Mouse (Mus musculus) stomach, adult 2 months (tissue): ENCODE data around the gene Pla2g16. TPM values are rescaled to one million over a fixed set of nuclear protein-coding genes. Genes with fewer than 3 reads are reported as not detected.

Experiments used
- polyA plus RNA-seq: library from polyadenylated mRNA; depleted of rRNA; stranded (reverse); fragments of >200 nt; gene quantifications from 2 replicates; pipeline ENCODE4 v1.2.3, GENCODE M21; 2012; rRNA removed

The Pla2g16 gene
- polyA plus RNA-seq, result 5.0 and 5.6 TPM in 2 replicates

DNA sequence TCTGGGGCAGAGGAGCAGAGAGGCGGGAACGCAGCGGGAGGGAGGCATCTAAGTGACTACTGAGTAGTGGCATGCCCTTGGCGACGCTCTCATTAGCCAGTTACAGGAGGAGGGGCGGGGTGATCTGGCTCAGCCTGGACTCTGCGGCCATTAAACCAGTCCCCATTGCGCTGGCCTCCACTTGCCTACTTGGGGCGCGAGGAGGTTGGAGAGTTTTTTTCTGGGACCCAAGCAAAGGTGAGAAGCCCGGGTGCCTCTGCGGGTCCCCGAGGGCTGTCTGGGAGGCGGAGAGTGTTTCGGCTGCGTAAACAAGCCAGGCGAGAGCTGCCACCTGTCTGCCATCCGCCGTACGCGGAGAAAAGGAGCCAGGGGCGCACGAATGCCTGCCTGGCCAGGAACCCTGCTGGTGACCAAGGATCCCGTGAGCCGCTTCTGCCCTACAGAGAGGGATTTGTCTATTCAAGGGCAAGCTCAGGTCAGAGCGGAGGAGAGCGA is at the start of gene Pla2g16:
Gene Pla2g16 (plus strand): TSS at position 132 of the 495 bp plus-strand sequence.

DNA sequence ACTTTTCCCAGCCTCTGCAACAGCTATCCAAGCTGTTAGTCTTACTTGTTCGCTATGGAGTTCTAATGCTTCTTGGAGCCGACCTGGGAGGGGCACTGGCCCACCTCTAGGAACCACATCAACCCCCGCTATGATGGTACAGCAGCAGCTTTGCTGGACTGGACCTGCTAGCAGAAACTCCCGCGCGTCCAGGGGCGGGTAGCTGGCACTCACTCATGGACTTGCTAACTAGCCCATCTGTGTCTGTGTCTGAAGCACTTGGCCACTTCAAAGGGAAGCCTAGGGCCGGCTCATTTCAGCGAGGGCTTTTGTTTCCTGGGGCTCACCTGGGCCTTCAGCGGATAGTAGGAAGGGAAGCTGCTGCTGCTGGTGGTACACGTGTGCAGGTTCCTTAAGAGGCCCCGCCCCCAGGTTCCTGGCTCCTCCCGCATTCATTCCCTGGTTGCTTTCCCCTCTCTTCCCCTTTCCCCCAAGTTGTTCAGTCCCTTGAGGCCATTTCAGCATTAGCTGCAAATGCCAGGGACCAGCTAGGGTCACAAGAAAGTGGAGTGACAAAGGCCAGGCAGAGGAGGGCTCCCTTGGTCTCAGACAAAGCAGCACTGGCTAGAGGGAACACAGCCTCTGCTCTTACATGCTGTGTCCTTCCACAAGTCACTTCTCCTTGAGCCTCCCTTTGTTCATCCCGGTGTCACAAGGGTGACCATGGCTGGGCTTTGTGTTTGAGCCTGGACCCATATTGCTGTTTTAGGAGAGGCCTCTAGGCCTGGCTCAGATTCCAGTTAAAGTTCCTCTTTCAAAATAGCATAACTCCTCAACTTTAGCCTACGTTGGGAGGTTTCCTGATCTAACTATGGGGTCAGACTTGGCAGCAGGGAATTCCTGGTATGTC is 49.8 kb downstream of the Pla2g16 start, which contains the start of gene Lgals12:
Gene Lgals12 (minus strand): TSS at position 393 of the 889 bp plus-strand sequence.

GRCm38 (mm10) chr19:7611942-7612757 is 54.9 kb downstream of the Pla2g16 start, which contains the start of gene Hrasls5:
TSS of gene Hrasls5 (plus strand) at chr19:7612541.

Other genes with a start within 250 kb of the Pla2g16 start
- gene Mark2, start 215.6 kb upstream of the Pla2g16 start, polyA plus RNA-seq, result 107 and 122 TPM in 2 replicates
- gene Spindoc, start 174.5 kb upstream of the Pla2g16 start, polyA plus RNA-seq, result 9.2 and 13.9 TPM in 2 replicates
- 10.5 and 12.3 TPM in 2 replicates for gene 2700081O15Rik, start 139.8 kb upstream of the Pla2g16 start, polyA plus RNA-seq
- gene Rtn3, start 74.2 kb upstream of the Pla2g16 start, polyA plus RNA-seq, result 42.4 and 79.8 TPM in 2 replicates
- 2.2 and 3.9 TPM in 2 replicates for gene Atl3, start 63.4 kb upstream of the Pla2g16 start, polyA plus RNA-seq
- gene Lgals12, start 49.7 kb downstream of the Pla2g16 start, polyA plus RNA-seq, result 5.2 and 6.3 TPM in 2 replicates
- gene Hrasls5, start 55.1 kb downstream of the Pla2g16 start, polyA plus RNA-seq, result 0.39 and 0.48 TPM in 2 replicates
- not detected in 2 replicates for gene Slc22a19, start 153.9 kb downstream of the Pla2g16 start, polyA plus RNA-seq
- gene Slc22a26, start 245.2 kb downstream of the Pla2g16 start, polyA plus RNA-seq, result not detected in 2 replicates